Mouse (Mus musculus): ENCODE measurements around the gene Mesd. TPM values are rescaled to one million over a fixed set of nuclear protein-coding genes. Genes with fewer than 3 reads are reported as not detected.

The Mesd gene
- 36.6 TPM for total RNA-seq (2023)

DNA sequence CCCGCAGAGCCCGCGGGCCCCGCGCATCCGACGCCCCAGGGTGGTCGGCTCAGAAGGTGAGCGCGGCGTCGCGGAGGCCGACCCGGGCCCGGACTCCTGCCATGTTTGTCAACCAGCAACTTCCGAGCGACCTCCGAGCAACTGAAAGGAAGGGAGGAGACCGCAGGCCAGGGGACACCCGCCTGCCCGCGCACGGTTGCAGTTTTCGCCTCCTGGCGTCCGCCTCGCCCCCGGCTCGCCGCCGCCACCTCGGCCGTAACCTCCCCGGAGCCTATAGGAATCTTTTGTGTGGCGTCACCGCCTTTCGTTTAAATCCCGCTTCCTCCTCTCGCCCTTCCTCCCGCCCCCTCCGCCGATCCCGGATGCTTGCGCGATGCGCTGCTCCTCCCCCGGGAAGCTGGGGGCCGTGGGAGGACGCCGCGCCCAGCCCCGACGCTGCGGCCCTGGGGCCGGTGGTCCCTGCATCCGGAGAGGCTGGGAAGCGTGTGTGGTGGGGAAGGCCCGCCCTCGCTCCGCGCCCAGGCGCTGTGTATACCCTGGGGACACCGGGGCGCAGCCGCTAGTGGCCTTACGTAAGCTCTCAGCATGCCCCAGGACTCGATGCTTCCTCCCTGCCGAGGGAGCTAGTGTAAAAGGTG lies at the start of gene Mesd, which contains the start of gene Tlnrd1:
Gene Mesd, plus strand, starts transcription at position 446 of the 638 bp plus-strand sequence.
Gene Tlnrd1, minus strand, starts transcription at position 285 of the 638 bp plus-strand sequence.

Other genes with a start within 250 kb of the Mesd start
- gene Il16, start 138.7 kb upstream of the Mesd start, total RNA-seq (2023): 247 TPM
- gene Cfap161, start 89.6 kb upstream of the Mesd start, total RNA-seq (2023): not detected
- gene Tlnrd1, start 161 bp upstream of the Mesd start, total RNA-seq (2023): 8.4 TPM
- not detected for gene Cemip, start 202.0 kb downstream of the Mesd start, total RNA-seq (2023)